Mouse (Mus musculus): ENCODE data around the gene Aup1. TPM values are rescaled to one million over a fixed set of nuclear protein-coding genes. Genes with fewer than 3 reads are reported as not detected.

The Aup1 gene
- 160 and 172 TPM in 2 replicates for polyA plus RNA-seq (2012; rRNA removed)

DNA sequence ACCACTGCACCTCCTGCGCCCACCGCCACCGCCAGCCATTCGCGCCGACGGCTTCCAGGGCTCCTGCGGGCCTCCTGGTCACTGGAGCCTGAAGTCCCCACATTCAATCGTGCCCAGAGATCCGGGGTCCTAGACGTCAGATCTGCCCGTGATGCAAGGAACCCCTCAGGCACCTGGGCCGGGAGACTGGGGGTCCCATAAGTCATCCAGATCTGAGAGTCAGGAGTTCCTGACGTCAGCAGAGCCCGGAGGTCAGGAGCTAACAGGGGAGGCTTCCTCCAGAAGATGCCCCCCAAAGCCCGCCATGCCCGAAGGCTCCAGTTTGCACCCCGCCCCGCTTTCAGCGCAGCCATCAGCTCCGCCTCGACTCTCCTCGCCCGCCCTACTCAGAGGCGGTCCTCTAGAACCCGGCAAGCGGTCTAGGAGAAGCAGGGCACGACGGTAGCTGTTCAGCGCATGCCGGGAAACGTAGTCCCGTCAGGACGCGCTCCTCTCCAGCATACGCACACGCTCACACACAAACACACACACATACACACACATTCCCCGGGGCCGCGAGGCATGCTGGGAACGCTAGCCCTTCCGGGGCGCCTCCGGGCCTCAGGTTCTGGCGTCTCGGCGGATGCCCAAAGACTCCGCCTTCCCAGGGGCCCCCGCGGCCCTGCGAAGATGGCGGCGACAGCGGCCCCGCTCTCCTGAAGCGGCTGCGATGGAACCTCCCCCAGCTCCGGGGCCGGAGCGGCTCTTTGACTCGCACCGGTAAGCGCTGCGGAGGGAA, at the start of gene Aup1:
Gene Aup1, plus strand, starts transcription at position 448 of the 778 bp plus-strand sequence.

GRCm38 (mm10) chr6:83033249-83034185, 20.8 kb upstream of the Aup1 start, which contains the start of the genes Dok1 and Loxl3:
Gene Dok1 (minus strand): TSS chr6:83033471.
Gene Loxl3 (plus strand): TSS chr6:83034173.

GRCm38 (mm10) chr6:83054871-83055431, 630 bp downstream of the Aup1 start, which contains the start of gene Htra2:
Gene Htra2 (minus strand): TSS chr6:83055273.

GRCm38 (mm10) chr6:83057790-83058189, 3.5 kb downstream of the Aup1 start, which contains the start of gene Dqx1:
Gene Dqx1 (plus strand): TSS chr6:83057844.

GRCm38 (mm10) chr6:83070247-83070310, 15.8 kb downstream of the Aup1 start, which contains the start of gene Tlx2:
Gene Tlx2 (minus strand): TSS chr6:83070293.

DNA sequence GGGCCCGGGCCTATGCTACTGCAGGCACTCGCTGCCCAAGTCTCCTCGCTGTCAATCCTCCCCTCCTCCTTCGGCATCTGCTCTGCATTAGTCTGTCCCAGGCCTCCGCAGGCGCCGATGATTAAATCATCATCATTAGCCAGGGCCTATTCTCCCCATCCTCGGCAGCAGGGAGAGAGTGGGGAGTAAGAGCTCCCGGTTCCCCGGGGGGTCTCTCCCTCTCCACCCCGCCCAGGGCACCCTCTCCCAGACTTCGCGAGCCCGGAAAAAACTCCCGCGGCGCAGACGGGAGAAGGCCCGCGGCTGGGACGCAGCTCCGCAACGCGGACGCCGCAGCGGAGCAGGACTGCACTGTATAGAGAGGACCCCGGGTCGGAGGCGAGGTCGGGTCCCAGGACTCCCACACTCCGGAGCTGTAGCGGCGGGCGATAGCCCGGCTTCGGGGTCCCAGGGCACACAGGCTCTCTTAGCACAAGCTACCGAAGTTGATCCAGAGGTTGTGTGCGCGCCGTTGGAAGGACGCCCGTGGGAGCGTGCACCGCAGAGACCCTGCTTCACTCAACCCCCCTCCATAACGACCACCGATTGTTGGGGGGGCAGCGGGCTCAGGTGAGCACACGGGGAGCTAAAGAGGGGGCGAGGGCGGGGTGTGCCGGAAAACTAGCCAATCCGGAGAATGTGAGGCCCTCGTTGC, 23.5 kb downstream of the Aup1 start, which contains the start of gene Pcgf1:
Gene Pcgf1, plus strand, starts transcription at position 240 of the 694 bp plus-strand sequence.

DNA sequence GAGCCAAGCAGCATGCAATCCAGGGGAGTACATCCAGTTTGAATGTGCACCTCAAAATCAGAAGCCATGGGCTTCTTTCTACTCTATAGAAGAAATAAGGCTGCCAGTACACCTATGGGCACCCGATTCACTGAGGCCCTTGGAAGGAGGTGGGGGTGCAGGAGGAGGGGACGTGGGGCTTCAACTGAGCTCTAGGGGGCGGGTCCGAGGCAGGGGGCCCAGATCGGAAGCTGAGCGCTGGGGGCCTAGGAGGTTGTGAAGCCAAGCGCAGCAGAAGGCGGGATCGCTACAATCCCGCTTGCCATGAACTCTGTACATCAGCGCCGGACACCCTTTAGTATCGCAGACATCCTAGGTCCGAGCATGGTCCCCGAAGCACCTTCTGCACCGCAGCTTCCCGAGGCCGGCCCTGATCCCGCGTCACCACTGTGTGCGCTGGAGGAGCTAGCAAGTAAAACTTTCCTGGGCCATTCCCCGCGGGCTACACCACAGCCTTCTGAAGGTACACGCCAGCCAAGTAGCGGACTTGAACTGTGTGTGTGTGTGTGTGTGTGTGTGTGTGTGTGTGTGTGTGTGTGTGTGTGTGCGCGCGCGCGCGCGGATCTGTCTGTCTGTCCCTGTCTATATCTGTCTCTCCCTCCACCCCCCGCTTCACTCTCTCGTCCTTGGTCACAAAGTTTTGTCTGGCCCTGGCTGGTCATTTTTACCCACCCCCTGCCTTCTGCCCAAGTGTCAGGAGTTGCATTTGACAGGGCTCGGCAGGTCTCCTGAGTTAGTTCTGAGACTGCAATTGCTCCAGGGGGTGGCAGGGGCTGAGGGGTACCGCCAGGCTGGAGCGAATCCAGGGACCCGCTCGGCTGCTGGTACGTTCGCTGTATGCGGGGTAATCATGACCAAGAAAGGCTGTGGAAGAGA, 32.1 kb downstream of the Aup1 start, which contains the start of gene Lbx2:
Gene Lbx2, plus strand, starts transcription at position 247 of the 915 bp plus-strand sequence.

GRCm38 (mm10) chr6:83101316-83101687, 47.0 kb downstream of the Aup1 start, which contains the start of the genes Ccdc142 and Gm42688:
Gene Ccdc142 (plus strand): TSS chr6:83101601.
Gene Gm42688 (plus strand): TSS chr6:83101617.

Other genes with a start within 250 kb of the Aup1 start
- gene Sema4f, start 114.8 kb upstream of the Aup1 start, polyA plus RNA-seq (2012; rRNA removed): 0.09 and 0.10 TPM in 2 replicates
- 2.1 and 2.9 TPM in 2 replicates for gene M1ap, start 107.6 kb upstream of the Aup1 start, polyA plus RNA-seq (2012; rRNA removed)
- gene Dok1, start 21.1 kb upstream of the Aup1 start, polyA plus RNA-seq (2012; rRNA removed): 8.1 TPM in 2 replicates
- gene Loxl3, start 20.3 kb upstream of the Aup1 start, polyA plus RNA-seq (2012; rRNA removed): 1.7 and 1.8 TPM in 2 replicates
- gene Htra2, start 752 bp downstream of the Aup1 start, polyA plus RNA-seq (2012; rRNA removed): 36.8 and 39.4 TPM in 2 replicates
- 13.9 and 14.9 TPM in 2 replicates for gene Dqx1, start 3.3 kb downstream of the Aup1 start, polyA plus RNA-seq (2012; rRNA removed)
- not detected in 2 replicates for gene Tlx2, start 15.8 kb downstream of the Aup1 start, polyA plus RNA-seq (2012; rRNA removed)
- 14.5 and 15.4 TPM in 2 replicates for gene Pcgf1, start 23.3 kb downstream of the Aup1 start, polyA plus RNA-seq (2012; rRNA removed)
- gene Lbx2, start 31.8 kb downstream of the Aup1 start, polyA plus RNA-seq (2012; rRNA removed): 0.29 and 0.47 TPM in 2 replicates
- gene Ccdc142, start 47.1 kb downstream of the Aup1 start, polyA plus RNA-seq (2012; rRNA removed): 0.85 and 1.0 TPM in 2 replicates
- 1.5 and 2.0 TPM in 2 replicates for gene Gm42688, start 47.1 kb downstream of the Aup1 start, polyA plus RNA-seq (2012; rRNA removed)
- gene Mrpl53, start 54.5 kb downstream of the Aup1 start, polyA plus RNA-seq (2012; rRNA removed): 49.4 and 73.2 TPM in 2 replicates
- gene Mogs, start 61.0 kb downstream of the Aup1 start, polyA plus RNA-seq (2012; rRNA removed): 32.2 and 36.3 TPM in 2 replicates
- 24.7 and 26.2 TPM in 2 replicates for gene Wbp1, start 67.0 kb downstream of the Aup1 start, polyA plus RNA-seq (2012; rRNA removed)
- gene Ino80b, start 70.9 kb downstream of the Aup1 start, polyA plus RNA-seq (2012; rRNA removed): 8.5 and 10.0 TPM in 2 replicates
- 19.0 and 22.3 TPM in 2 replicates for gene Rtkn, start 80.9 kb downstream of the Aup1 start, polyA plus RNA-seq (2012; rRNA removed)
- gene Wdr54, start 101.9 kb downstream of the Aup1 start, polyA plus RNA-seq (2012; rRNA removed): 0.36 and 0.39 TPM in 2 replicates
- 0.02 and 0.04 TPM in 2 replicates for gene 1700003E16Rik, start 101.9 kb downstream of the Aup1 start, polyA plus RNA-seq (2012; rRNA removed)
- gene Dctn1, start 111.4 kb downstream of the Aup1 start, polyA plus RNA-seq (2012; rRNA removed): 16.8 and 23.5 TPM in 2 replicates
- gene Slc4a5, start 165.3 kb downstream of the Aup1 start, polyA plus RNA-seq (2012; rRNA removed): 0.05 TPM in 2 replicates